Mouse (Mus musculus) embryonic facial prominence, embryonic 11.5 days (tissue): ENCODE measurements around the gene Trpv3. TPM values are rescaled to one million over a fixed set of nuclear protein-coding genes. Genes with fewer than 3 reads are reported as not detected.

Source experiments
- ATAC-seq: fragments of 200-750 bp; cut with Nextera tagmentation; replicated peaks from 2 replicates; pipeline ENCODE4 v1.8.0; 2017; ENCODE audit warnings: low read depth; ENCODE audit not compliant: insufficient number of reproducible peaks, low FRiP score, low TSS enrichment
- DNase-seq: peaks from one replicate; pipeline ENCODE4 v3.0.0-alpha.2; 2015; ENCODE audit warnings: low spot score
- H3K27ac ChIP-seq: fragments of 300-500 bp; sonication (generic); replicated peaks from 2 replicates; pipeline ENCODE4 v1.5.1; 2014; ENCODE audit warnings: mild to moderate bottlenecking, low read depth, low read length, control low read depth
- H3K27me3 ChIP-seq: fragments of 300-500 bp; sonication (generic); 2 replicates; pipeline ENCODE4 v1.6.1; 2014; ENCODE audit warnings: mild to moderate bottlenecking, low read length, moderate library complexity, mixed read lengths; ENCODE audit not compliant: control insufficient read depth, insufficient read depth
- H3K36me3 ChIP-seq: fragments of 300-500 bp; sonication (generic); replicated peaks from 2 replicates; pipeline ENCODE4 v1.6.1; 2014; ENCODE audit warnings: low read depth, mild to moderate bottlenecking, low read length, moderate library complexity, mixed read lengths; ENCODE audit not compliant: control insufficient read depth, insufficient read depth
- H3K4me1 ChIP-seq: fragments of 300-500 bp; sonication (generic); 2 replicates; pipeline ENCODE4 v1.6.1; 2014; ENCODE audit warnings: low read length, mixed read lengths; ENCODE audit not compliant: control insufficient read depth, insufficient read depth
- H3K4me2 ChIP-seq: fragments of 300-500 bp; sonication (generic); 2 replicates; pipeline ENCODE4 v1.6.1; 2014; ENCODE audit warnings: low read depth, mild to moderate bottlenecking, control low read depth, low read length, moderate library complexity
- H3K4me3 ChIP-seq: fragments of 300-500 bp; sonication (generic); 2 replicates; pipeline ENCODE4 v1.5.1; 2014; ENCODE audit warnings: low read depth, low read length, control low read depth
- H3K9ac ChIP-seq: fragments of 300-500 bp; sonication (generic); replicated peaks from 2 replicates; pipeline ENCODE4 v1.6.1; 2014; ENCODE audit warnings: mild to moderate bottlenecking, control low read depth, low read length
- H3K9me3 ChIP-seq: fragments of 300-500 bp; sonication (generic); replicated peaks from 2 replicates; pipeline ENCODE4 v1.6.1; 2016; ENCODE audit warnings: mild to moderate bottlenecking, low read length, inconsistent platforms, mixed read lengths; ENCODE audit not compliant: control insufficient read depth
- WGBS: fragments of 180-500 bp; shearing (Covaris S2); extraction: QIAGEN DNeasy Blood & Tissue Kit; methylation state at CpG from one replicate; pipeline ENCODE4 v1.1.7; 2014; 5-methylcytosine and 5-hydroxymethylcytosine counted together
- polyA plus RNA-seq: library from polyadenylated mRNA; unstranded; fragments of >200 nt; fragmentation: Nextera tagmentation; extraction: Ambion mirVana; gene quantifications from 2 replicates; pipeline ENCODE4 v1.2.1, GENCODE M21; 2014

Gene Trpv3
- polyA plus RNA-seq: 0.03 TPM in 1 of 2 replicates, not detected in the other

DNA sequence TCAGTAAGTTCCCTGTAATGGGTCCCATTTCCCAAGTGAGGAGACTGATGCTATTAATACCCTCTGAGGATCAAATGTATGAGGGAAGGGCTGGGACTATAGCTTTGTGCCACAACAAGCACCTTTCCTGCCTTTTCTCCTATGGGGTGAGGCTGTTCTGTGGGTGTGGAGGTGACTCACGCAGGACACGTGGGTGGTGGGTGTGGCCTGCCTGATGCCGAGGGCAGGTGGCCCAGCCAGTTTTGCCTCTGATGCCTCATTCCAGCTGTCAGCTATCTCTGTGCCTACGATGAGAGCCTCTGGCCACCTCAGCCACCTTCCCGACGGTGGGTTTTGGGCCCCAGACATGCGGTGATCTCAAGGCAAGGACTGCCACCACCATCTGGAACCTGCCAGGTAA is at the start of gene Trpv3:
Trpv3 (plus strand) TSS at position 122 of the 400 bp plus-strand sequence.
- Histone ChIP-seq H3K27me3 (no peaks in the 10 kb centered on the region), H3K4me1 (no peaks in the 10 kb centered on the region), H3K9ac (no peak within 1 kb of the TSS), H3K4me3 (no peak within 1 kb of the TSS), H3K4me2 (no peak within 1 kb of the TSS), H3K9me3 (no peaks in the 10 kb centered on the region), H3K36me3 (no peaks in the 10 kb centered on the region), H3K27ac (no peak within 1 kb of the TSS)
- DNase-seq (no peak), ATAC-seq (no peak)
- 80% methylated on average over 7 of the region's 7 CpGs for WGBS

GRCm38 (mm10) chr11:73219671-73220070 is 47.5 kb upstream of the Trpv3 start:
- ATAC-seq: no peak
- Histone ChIP-seq H3K27me3 (no peaks in the 10 kb centered on the region), H3K4me1 (no peaks in the 10 kb centered on the region), H3K9me3 (no peaks in the 10 kb centered on the region), H3K36me3 (no peaks in the 10 kb centered on the region), H3K4me3 (no peak overlapping the region), H3K27ac (no peak overlapping the region), H3K9ac (no peak overlapping the region), H3K4me2 (no peak overlapping the region)
- 64% methylated on average over 2 of the region's 2 CpGs for WGBS
- no peak for DNase-seq

DNA sequence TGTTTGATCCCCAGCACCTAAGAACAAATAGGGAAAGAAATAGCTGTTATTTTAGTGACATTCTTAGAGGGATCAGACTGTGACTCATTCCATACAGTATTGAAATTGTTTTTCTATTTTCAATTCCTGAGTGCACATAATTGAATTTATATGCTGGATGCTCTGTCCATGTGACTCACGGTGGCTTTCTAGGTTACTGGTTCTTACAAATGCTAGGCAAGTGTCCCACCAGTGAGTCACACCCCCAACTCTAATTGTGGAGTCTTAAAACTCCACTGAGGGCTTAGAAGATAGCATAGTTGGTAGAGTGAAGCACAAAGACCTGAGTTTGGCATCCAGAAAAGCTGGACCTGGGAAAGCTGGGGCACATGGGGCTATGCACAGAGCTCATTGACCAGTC is 46.5 kb upstream of the Trpv3 start:
- ATAC-seq (no peak), DNase-seq (no peak)
- WGBS: 94% methylated on average over 1 of the region's 1 CpGs
- Histone ChIP-seq H3K27ac (no peak overlapping the region), H3K9me3 (no peaks in the 10 kb centered on the region), H3K27me3 (no peaks in the 10 kb centered on the region), H3K9ac (no peak overlapping the region), H3K4me3 (no peak overlapping the region), H3K4me1 (no peaks in the 10 kb centered on the region), H3K36me3 (no peaks in the 10 kb centered on the region), H3K4me2 (no peak overlapping the region)

DNA sequence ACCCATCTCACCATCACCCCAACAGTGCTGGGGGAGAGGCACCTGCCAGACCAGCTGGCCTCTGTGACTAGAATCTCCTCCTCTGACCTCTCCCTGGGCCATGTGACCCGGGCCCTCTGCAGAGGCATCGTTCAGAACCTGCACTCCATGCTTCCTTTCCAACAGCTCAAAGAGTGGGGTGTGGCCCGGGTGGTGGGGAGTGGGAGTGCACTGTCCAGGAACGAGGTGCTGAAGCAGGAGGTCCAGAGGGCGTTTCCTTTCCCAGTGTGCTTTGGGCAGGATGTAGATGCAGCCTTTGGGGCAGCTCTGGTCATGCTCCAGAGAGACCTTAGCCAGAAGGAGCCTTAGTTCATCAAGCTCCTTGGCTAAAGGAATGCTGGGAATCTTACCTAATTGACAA is 44.3 kb upstream of the Trpv3 start:
- DNase-seq: no peak
- H3K9ac ChIP-seq: no peak overlapping the region
- H3K36me3 ChIP-seq: no peaks in the 10 kb centered on the region
- WGBS: 44% methylated on average over 5 of the region's 5 CpGs
- no peak overlapping the region for H3K4me2 ChIP-seq
- H3K27ac ChIP-seq: no peak overlapping the region
- ATAC-seq: no peak
- H3K4me3 ChIP-seq: no peak overlapping the region
- no peaks in the 10 kb centered on the region for H3K4me1 ChIP-seq
- no peaks in the 10 kb centered on the region for H3K27me3 ChIP-seq
- H3K9me3 ChIP-seq: no peaks in the 10 kb centered on the region

GRCm38 (mm10) chr11:73223966-73224365 is 43.2 kb upstream of the Trpv3 start:
- H3K27ac ChIP-seq: no peak overlapping the region
- WGBS: 73% methylated on average over 2 of the region's 2 CpGs
- H3K27me3 ChIP-seq: no peaks in the 10 kb centered on the region

DNA sequence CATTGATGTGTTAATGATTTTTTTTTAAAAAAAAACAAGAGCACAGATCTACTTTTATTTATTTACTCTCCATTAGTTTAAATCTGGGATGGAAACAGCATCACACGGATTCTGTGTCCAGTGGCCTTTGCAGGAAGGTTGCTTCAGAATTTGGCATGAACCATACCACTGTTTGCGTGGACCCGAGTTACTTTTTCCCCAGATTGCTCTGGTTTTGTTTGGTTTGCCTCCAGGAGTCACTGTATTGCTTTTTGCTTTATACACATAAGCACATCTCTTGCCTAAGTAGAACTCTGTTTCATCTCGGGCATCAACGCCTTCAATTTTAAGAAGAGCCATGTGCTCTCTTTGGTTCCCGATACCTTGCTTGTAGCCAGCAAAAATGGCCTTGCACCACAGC is 41.3 kb upstream of the Trpv3 start:
- ATAC-seq: no peak
- Histone ChIP-seq H3K9me3 (no peaks in the 10 kb centered on the region), H3K4me2 (no peak overlapping the region)

More at GRCm38 (mm10) chr11:73223966-73224365, 43.2 kb upstream of the Trpv3 start:
- no peaks in the 10 kb centered on the region for H3K36me3 ChIP-seq
- no peak for DNase-seq
- no peak overlapping the region for H3K4me3 ChIP-seq
- H3K9me3 ChIP-seq: no peaks in the 10 kb centered on the region
- H3K4me1 ChIP-seq: no peaks in the 10 kb centered on the region
- ATAC-seq: no peak
- no peak overlapping the region for H3K9ac ChIP-seq
- H3K4me2 ChIP-seq: no peak overlapping the region

DNA sequence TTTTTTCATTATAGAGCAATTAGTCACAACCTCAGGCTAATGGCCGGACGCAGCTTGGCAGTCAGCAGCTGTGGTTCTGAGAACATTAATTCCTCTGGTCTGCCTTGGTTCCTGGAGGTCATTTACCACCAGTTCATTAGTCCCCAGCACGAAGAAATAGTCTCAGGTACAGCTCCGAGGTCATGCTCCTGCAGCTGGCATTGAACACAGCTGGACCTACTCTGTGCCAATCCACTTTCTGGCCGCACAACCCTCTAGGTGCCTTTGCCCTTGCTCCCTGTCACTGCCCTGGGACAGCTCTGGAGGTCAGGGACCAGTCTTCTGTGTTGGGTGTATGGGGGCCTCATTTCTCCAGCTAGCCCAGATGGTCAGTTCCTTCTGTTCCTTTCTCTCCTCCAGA is 38.3 kb upstream of the Trpv3 start:
- Histone ChIP-seq H3K27me3 (no peaks in the 10 kb centered on the region), H3K4me1 (no peaks in the 10 kb centered on the region), H3K9me3 (no peaks in the 10 kb centered on the region), H3K36me3 (no peaks in the 10 kb centered on the region), H3K9ac (no peak overlapping the region), H3K4me3 (no peak overlapping the region), H3K4me2 (no peak overlapping the region), H3K27ac (no peak overlapping the region)
- WGBS: 84% methylated on average over 5 of the region's 5 CpGs
- DNase-seq (no peak), ATAC-seq (no peak)

More for the DNA sequence above, 41.3 kb upstream of the Trpv3 start:
- no peaks in the 10 kb centered on the region for H3K36me3 ChIP-seq
- H3K27me3 ChIP-seq: no peaks in the 10 kb centered on the region
- H3K9ac ChIP-seq: no peak overlapping the region
- no peak for DNase-seq
- H3K27ac ChIP-seq: no peak overlapping the region
- H3K4me1 ChIP-seq: no peaks in the 10 kb centered on the region
- H3K4me3 ChIP-seq: no peak overlapping the region
- 90% methylated on average over 6 of the region's 6 CpGs for WGBS

DNA sequence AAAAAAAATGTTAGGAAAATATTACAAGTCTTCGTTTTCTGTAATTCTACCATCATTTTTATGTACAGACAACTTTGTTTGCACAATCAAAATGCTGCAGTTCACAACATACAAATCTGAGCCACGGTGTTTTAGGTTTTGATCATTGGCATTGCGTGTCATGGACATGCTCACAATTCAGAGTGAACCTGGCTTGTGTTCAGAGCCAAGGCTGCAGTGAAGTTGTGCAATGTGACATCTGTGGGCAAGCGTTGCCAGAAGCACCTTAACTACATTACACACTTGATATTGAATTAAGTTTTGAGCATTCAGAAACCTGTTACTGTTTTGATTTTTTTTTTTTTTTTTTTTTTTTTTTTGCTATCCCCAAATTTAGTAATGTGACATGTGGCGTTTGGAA is 37.1 kb upstream of the Trpv3 start:
- H3K27me3 ChIP-seq: no peaks in the 10 kb centered on the region
- WGBS: 90% methylated on average over 5 of the region's 5 CpGs
- no peak overlapping the region for H3K4me3 ChIP-seq
- DNase-seq: no peak
- no peaks in the 10 kb centered on the region for H3K36me3 ChIP-seq
- H3K27ac ChIP-seq: no peak overlapping the region
- ATAC-seq: no peak
- H3K4me1 ChIP-seq: no peaks in the 10 kb centered on the region
- no peak overlapping the region for H3K4me2 ChIP-seq
- H3K9ac ChIP-seq: no peak overlapping the region
- no peaks in the 10 kb centered on the region for H3K9me3 ChIP-seq
